Mouse (Mus musculus) cerebellum, adult 2 months (tissue): ENCODE data around the gene Adipoq. TPM values are rescaled to one million over a fixed set of nuclear protein-coding genes. Genes with fewer than 3 reads are reported as not detected.

Experiments
- DNase-seq, 2 experiments: peaks; one replicate each; pipeline ENCODE4 v3.0.0; 2021
- H3K27ac ChIP-seq: fragments of 200-500 bp; 2 replicates; pipeline ENCODE4 v1.5.1; 2012; ENCODE audit warnings: low read length, control low read depth, inconsistent platforms; ENCODE audit not compliant: insufficient read depth
- H3K27me3 ChIP-seq: fragments of 200-500 bp; 2 replicates; pipeline ENCODE4 v1.6.1; 2012; ENCODE audit warnings: inconsistent platforms, mild to moderate bottlenecking, low read length, moderate library complexity; ENCODE audit not compliant: control insufficient read depth, insufficient read depth
- H3K4me1 ChIP-seq: fragments of 200-500 bp; 2 replicates; pipeline ENCODE4 v1.6.1; 2011; ENCODE audit warnings: low read length; ENCODE audit not compliant: control insufficient read depth, insufficient read depth
- H3K4me3 ChIP-seq: fragments of 200-500 bp; replicated peaks from 2 replicates; pipeline ENCODE3; 2011; ENCODE audit warnings: mild to moderate bottlenecking, low read depth, low read length, control low read depth; ENCODE audit not compliant: insufficient read depth
- CTCF ChIP-seq: fragments of 200-500 bp; IDR thresholded peaks from 2 replicates; pipeline ENCODE4 v1.5.1; 2011; ENCODE audit warnings: low read depth, mild to moderate bottlenecking, control low read depth, low read length, moderate library complexity, borderline replicate concordance; ENCODE audit not compliant: insufficient read depth
- POLR2A ChIP-seq: fragments of 200-500 bp; IDR thresholded peaks from 2 replicates; pipeline ENCODE4 v1.6.1; 2011; ENCODE audit warnings: low read length, control low read depth, borderline replicate concordance; ENCODE audit not compliant: insufficient read depth
- WGBS: fragments of 180-500 bp; shearing (Covaris S2); methylation state at CpG from one replicate; pipeline ENCODE4 v1.1.7; 2018; 5-methylcytosine and 5-hydroxymethylcytosine counted together
- polyA plus RNA-seq: library from polyadenylated mRNA; depleted of rRNA; stranded (reverse); fragments of >200 nt; gene quantifications from 2 replicates; pipeline ENCODE4 v1.2.3, GENCODE M21; 2012

The Adipoq gene
- polyA plus RNA-seq, 1 experiment, result 0.33 TPM

DNA sequence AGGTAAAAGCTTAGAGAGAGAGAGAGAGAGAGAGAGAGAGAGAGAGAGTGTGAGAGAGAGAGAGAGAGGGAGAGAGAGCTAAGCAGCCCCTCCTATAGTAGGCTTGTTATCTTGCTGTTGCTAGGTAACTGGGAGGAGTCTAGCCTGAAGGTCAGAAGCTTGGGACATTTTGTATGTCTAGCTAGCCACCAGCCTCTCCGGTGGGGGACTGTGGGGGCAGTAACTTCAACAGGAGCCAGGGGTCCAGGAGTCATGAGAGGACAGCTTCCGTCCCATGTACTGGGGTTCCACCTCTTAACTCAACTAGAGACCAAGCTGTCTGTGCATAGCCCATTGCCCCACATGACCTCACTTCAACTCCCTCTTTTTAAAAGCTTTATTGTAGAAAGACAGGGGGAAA, 12.6 kb downstream of the Adipoq start:
- H3K4me3 ChIP-seq, result no peak overlapping the region
- DNase-seq, result no peak

DNA sequence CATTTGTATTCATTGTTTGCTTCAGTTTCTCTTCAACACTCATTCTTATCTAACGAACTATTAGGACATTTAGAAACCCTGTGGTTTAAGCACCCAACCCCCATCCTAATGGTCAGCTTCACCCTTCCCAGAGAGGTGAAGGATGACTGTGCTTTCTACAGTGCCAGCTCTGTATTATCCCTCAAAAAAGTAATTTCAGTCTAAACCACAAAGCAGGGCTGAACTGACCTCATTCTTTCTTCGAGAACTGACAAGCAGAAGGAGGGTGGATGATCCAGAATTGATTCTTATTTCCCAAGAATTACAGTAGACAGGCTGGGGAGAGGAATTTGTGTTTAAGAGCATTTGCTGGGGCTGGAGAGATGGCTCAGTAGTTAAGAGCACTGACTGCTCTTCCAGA, 13.4 kb downstream of the Adipoq start:
- no peaks in the 10 kb centered on the region for H3K27me3 ChIP-seq
- no peaks in the 10 kb centered on the region for H3K4me1 ChIP-seq
- no peak overlapping the region for H3K4me3 ChIP-seq
- no peak for DNase-seq
- H3K27ac ChIP-seq, result no peak overlapping the region
- TF ChIP-seq CTCF, result no peak
- TF ChIP-seq POLR2A, result no peak
- 63% methylated on average over 2 of the region's 2 CpGs for WGBS

More for the DNA sequence above, 12.6 kb downstream of the Adipoq start:
- TF ChIP-seq CTCF (no peak), POLR2A (no peak)
- Histone ChIP-seq H3K4me1 (no peaks in the 10 kb centered on the region), H3K27ac (no peak overlapping the region), H3K27me3 (no peaks in the 10 kb centered on the region)
- 53% methylated on average over 2 of the region's 2 CpGs for WGBS

DNA sequence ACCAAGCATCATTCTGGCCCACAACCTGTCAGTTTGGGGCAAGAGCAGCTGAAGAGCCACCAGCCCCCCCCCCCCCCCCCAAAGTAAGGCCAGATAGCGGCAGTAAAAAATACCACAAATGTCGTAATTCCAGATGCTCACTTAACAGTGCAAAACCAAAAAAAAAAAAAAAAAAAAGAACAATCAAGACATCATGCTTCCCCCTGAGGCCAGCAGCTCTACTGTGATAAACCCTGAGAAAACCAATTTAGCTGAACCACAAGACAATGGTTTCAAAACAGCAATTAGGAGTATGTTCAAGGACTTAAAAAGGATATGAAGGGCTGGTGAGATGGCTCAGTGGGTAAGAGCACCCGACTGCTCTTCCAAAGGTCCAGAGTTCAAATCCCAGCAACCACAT, 15.8 kb downstream of the Adipoq start:
- no peak for DNase-seq
- WGBS, result 87% methylated on average over 3 of the region's 3 CpGs
- H3K4me3 ChIP-seq, result no peak overlapping the region
- TF ChIP-seq CTCF (no peak), POLR2A (no peak)
- H3K4me1 ChIP-seq, result no peaks in the 10 kb centered on the region
- no peaks in the 10 kb centered on the region for H3K27me3 ChIP-seq
- no peak overlapping the region for H3K27ac ChIP-seq

DNA sequence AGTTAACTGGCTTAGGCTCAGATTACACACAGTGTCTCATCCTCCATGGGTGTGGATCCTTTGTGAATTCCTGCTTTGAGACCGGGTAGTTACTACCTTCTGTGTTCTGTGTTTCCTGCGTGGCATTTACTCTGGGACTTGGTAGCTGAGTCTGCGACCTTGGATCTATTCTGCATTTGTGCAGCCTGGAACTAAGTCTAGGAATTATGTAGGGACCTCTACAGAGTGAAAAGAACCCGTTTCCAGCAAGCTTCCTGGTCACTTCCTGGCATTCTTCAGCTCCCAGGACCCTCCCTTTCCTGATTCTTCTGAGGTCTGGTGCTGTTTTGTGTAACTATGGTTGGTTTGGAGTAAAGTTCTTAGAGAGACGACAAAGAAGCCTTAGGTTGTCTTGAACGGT, 18.1 kb downstream of the Adipoq start:
- DNase-seq, result no peak
- WGBS, result 73% methylated on average over 6 of the region's 6 CpGs
- Histone ChIP-seq H3K27me3 (no peaks in the 10 kb centered on the region), H3K4me3 (no peak overlapping the region), H3K27ac (no peak overlapping the region), H3K4me1 (no peaks in the 10 kb centered on the region)
- TF ChIP-seq CTCF (no peak), POLR2A (no peak)

DNA sequence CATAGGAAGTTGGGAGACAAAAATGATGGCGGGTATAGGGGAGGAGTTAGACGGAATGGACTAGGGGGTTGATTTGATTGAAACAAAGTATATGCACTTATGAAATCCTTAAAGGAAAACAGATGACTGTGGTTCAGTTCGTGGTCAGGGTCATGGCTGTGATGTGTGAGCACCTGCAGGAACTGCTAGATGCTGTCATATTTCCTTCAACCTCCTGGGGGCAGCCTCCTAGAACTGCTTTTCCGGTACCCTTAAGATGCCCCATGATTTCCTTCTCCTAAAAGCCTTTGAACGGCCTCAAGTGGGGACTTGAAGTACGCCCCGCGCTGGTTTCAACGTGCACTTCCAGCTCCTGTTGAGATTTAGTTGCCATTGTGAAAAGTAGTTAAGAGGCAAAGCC, 19.1 kb downstream of the Adipoq start:
- Histone ChIP-seq H3K27me3 (no peaks in the 10 kb centered on the region), H3K4me1 (no peaks in the 10 kb centered on the region), H3K4me3 (no peak overlapping the region), H3K27ac (no peak overlapping the region)
- no peak for DNase-seq
- 74% methylated on average over 9 of the region's 9 CpGs for WGBS
- TF ChIP-seq CTCF, result no peak
- TF ChIP-seq POLR2A, result no peak

DNA sequence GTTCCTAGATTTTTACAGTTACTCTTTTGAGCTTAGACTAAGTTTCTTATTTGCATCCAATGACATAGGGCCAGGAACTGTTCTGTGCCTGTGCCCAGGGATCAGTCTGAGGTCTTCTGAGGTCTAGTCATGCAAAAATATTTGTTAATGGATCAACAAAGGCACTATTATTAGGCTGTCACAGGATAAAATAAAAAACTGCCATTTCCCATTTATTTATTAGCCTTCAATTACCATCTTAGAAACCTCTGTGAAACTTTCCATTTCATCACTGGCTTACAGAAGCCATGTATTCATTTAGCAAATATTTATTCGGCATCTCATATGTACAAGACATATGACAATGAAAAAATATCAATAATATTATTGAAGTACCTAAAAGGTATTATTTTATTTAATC, 20.3 kb downstream of the Adipoq start:
- WGBS, result 84% methylated on average over 1 of the region's 1 CpGs
- TF ChIP-seq CTCF (no peak), POLR2A (no peak)
- Histone ChIP-seq H3K4me1 (no peaks in the 10 kb centered on the region), H3K27ac (no peak overlapping the region), H3K4me3 (no peak overlapping the region), H3K27me3 (no peaks in the 10 kb centered on the region)
- no peak for DNase-seq

DNA sequence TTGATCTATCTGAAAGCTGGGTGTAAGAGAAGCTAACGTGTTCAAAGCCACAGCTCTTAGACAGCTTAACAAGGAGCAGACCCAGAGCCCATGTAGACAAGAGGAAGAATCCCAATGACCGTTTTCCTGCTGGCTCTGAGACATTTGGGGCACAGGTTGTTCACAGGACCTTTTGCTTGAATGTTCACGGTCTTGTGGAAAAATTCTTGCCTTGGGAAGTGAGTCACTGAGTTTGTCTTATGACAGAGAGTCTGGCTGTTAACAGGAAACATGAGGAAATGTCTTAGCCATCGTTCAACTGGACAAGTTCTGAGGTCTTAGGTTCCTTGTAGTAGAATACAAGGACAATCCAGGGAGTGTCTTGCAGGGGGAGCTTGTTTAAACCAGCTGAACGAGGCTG, 20.7 kb downstream of the Adipoq start:
- no peaks in the 10 kb centered on the region for H3K4me1 ChIP-seq
- H3K4me3 ChIP-seq, result no peak overlapping the region
- DNase-seq, result no peak
- 77% methylated on average over 5 of the region's 5 CpGs for WGBS
- H3K27ac ChIP-seq, result no peak overlapping the region
- H3K27me3 ChIP-seq, result no peaks in the 10 kb centered on the region
- no peak for TF ChIP-seq POLR2A
- TF ChIP-seq CTCF, result no peak

DNA sequence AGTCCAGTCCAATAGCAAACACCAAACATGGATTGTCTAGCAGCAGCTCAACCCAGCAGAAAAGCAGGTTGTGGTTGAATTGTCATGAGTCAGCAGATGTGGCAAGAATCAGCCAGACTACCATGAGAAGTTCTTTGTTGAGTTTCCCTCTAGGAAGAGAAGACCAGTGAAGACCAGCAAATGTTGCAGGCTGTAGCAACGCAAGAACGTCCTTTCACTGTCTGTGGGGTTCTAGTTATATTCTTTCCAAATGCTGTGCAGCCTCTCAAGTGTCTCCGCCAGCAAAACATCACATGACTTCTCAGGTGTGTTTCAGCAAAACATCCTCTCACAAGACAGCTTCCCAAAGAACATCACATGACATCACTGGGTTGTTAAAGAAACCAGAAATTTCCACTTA, 24.5 kb downstream of the Adipoq start:
- H3K27me3 ChIP-seq, result no peaks in the 10 kb centered on the region
- TF ChIP-seq CTCF, result no peak
- no peak for TF ChIP-seq POLR2A
- no peak overlapping the region for H3K27ac ChIP-seq
- H3K4me1 ChIP-seq, result no peaks in the 10 kb centered on the region
- WGBS, result 95% methylated on average over 3 of the region's 3 CpGs
- DNase-seq, result no peak
- no peak overlapping the region for H3K4me3 ChIP-seq

DNA sequence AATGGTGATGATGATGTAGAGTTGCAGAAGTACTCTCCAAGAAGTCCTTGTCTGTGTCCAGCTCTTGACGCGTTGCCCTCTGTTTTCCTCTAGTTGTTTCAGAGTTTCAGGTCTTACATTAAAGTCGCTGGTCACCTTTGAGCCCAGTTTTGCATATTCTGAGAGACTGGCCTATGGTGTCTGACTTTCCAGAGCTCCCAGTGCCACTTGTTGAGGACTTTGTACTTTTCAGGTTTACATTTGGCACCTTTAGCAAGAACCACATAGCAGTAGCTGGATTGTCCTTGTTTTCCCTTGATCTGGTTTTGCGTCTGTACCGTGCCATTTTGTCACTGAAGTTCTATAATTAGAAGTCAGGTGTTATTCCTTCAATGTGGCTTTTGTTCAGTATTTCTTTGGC, 27.6 kb downstream of the Adipoq start:
- DNase-seq, result no peak
- H3K27me3 ChIP-seq, result no peaks in the 10 kb centered on the region
- WGBS, result 94% methylated on average over 5 of the region's 5 CpGs
- H3K4me3 ChIP-seq, result no peak overlapping the region
- no peaks in the 10 kb centered on the region for H3K4me1 ChIP-seq
- no peak overlapping the region for H3K27ac ChIP-seq
- TF ChIP-seq POLR2A, result no peak
- no peak for TF ChIP-seq CTCF

DNA sequence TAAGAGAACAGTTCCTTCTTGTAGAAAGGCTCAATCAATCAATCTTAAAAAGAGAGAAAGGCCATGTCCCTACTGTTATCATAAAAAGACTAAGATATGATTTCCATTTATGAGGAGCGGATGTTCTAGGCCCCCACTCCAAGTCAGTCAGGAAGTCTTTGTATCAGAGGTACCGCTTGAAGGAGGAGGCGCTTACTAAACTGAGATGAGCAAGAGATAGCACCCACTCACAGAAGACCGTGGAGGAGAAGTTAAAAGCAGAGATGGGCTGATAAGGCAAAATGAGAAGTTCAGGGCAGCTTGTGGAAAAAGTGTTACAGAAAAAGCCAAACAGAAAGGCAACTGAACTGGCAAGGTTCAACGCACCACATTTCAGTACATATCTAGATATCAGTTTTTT, 28.5 kb downstream of the Adipoq start:
- WGBS, result 93% methylated on average over 5 of the region's 5 CpGs
- no peak for DNase-seq

More for the DNA sequence above, 28.5 kb downstream of the Adipoq start:
- H3K4me1 ChIP-seq, result no peaks in the 10 kb centered on the region
- TF ChIP-seq CTCF (no peak), POLR2A (no peak)
- H3K4me3 ChIP-seq, result no peak overlapping the region
- no peak overlapping the region for H3K27ac ChIP-seq
- H3K27me3 ChIP-seq, result no peaks in the 10 kb centered on the region
